Mouse (Mus musculus) heart, adult 2 months (tissue): ENCODE results near the gene Actbl2.

ENCODE experiments used
- CTCF ChIP-seq: fragments of 200-600 bp; IDR thresholded peaks from 2 replicates; pipeline ENCODE4 v1.8.1; 2022; ENCODE audit warnings: antibody characterized with exemption, mild to moderate bottlenecking, moderate library complexity
- EP300 ChIP-seq: fragments of 200-500 bp; IDR thresholded peaks from 2 replicates; pipeline ENCODE4 v1.6.1; 2011; ENCODE audit warnings: low read depth, low read length, control low read depth; ENCODE audit not compliant: insufficient read depth
- POLR2A ChIP-seq: fragments of 200-500 bp; IDR thresholded peaks from 2 replicates; pipeline ENCODE4 v1.6.1; 2011; ENCODE audit warnings: mild to moderate bottlenecking, low read depth, low read length, control low read depth; ENCODE audit not compliant: insufficient read depth

GRCm38 (mm10) chr13:111258424-111259092 lies 3.7 kb downstream of the Actbl2 start:
- TF ChIP-seq CTCF (no peak), POLR2A (no peak), EP300 (no peak)
